Mouse (Mus musculus): ENCODE measurements at regions not wholly inside any gene's neighbourhood (a gene's known extent, or its start where the extent isn't known, plus 50 kb on each side); places are given as distances from the start of the nearest gene placed in this dataset.

DNA sequence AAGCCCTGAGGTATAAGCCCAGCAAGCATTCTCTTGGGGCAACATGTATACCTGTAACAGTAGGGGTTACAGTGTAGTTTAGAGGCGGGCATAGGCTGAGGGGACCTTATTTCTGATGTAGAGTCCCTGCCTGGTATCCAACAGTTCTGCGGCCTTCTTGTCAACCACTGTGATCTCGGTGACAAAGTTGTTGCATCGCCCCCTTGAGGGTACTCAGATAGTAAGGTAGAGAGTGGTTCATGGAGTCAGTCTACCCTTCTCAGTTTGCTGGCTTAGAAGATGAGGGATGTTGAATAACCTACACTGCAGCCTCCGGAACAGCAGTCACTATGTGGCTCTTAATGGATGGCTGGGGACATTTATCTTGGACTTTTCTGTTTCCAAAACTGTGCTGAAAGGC lies 1168.3 kb upstream of the A1bg start:
- H3K9me3 ChIP-seq (ENCODE audit: control insufficient read depth, insufficient read depth, low read depth, low read length), result no peaks in the 10 kb centered on the region
- H3K36me3 ChIP-seq (ENCODE audit: control insufficient read depth, insufficient read depth, low read length, poor library complexity, severe bottlenecking), result no peaks in the 10 kb centered on the region
- peak overlapping the region; percentile 97; the same call in 1 of the 2 replicates for H3K27ac ChIP-seq (ENCODE audit: insufficient read depth, low read depth, low read length, poor library complexity, severe bottlenecking)
- no peak for DNase-seq (ENCODE audit: low read depth, low spot score)
- no peak overlapping the region; the same call in 1 of the 2 replicates for H3K9ac ChIP-seq (ENCODE audit: insufficient read depth, low read depth, low read length, poor library complexity, severe bottlenecking)
- peaks cover 40 to 42% of the 10 kb centered on the region in 2 experiments for H3K4me1 ChIP-seq (ENCODE audit: control insufficient read depth in 2 of 2, insufficient read depth in 2 of 2, low read length in 2 of 2, poor library complexity in 1 of 2)
- in situ Hi-C loops (cut with MboI; ENCODE audit: low sequenced_read_pairs in 2 of 2, unreplicated experiment in 2 of 2), result no loop called here
- H3K4me3 ChIP-seq (ENCODE audit: insufficient read depth in 1 of 2, low read depth in 1 of 2, low read length in 2 of 2, poor library complexity in 1 of 2, severe bottlenecking in 1 of 2), result no peak overlapping the region
- TF ChIP-seq ZC3H11A (IDR thresholded peaks at IDR 0.05; ENCODE audit: borderline replicate concordance, low read depth, low read length) (no peak), ZNF384 (IDR thresholded peaks at IDR 0.05; ENCODE audit: low read depth, low read length) (no peak), MAFK (IDR thresholded peaks at IDR 0.05; ENCODE audit: insufficient read depth, low read depth, low read length) (no peak), CHD2 (IDR thresholded peaks at IDR 0.05; ENCODE audit: low read depth, low read length) (no peak), HCFC1 (IDR thresholded peaks at IDR 0.05; ENCODE audit: borderline replicate concordance, insufficient read depth, low read length) (no peak)

DNA sequence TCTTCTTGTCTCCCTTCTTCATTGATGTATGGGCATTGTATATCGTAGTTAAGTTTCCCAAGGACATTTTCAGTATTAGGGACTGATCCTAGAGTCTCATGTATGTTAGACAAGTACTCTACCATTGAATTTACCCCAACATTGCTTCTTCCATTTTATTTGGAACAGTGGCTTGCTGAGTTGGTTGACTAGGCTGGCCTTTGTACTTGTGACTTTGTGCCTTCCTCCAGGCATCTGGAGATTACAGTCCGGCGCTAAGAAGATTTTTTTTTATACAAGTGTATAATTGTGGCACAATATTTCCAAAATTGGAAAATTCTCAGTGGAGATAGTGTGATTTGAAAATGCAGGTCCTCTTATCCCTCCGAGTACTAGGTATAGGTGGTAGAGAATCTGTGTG lies 1165.5 kb upstream of the A1bg start:
- in situ Hi-C loops (cut with MboI; ENCODE audit: low sequenced_read_pairs in 2 of 2, unreplicated experiment in 2 of 2), result no loop called here
- Histone ChIP-seq H3K4me1 (ENCODE audit: control insufficient read depth in 2 of 2, insufficient read depth in 2 of 2, low read length in 2 of 2, poor library complexity in 1 of 2) (peaks cover 37 to 39% of the 10 kb centered on the region in 2 experiments), H3K27ac (ENCODE audit: insufficient read depth, low read depth, low read length, poor library complexity, severe bottlenecking) (no peak overlapping the region; the same call in 1 of the 2 replicates), H3K9me3 (ENCODE audit: control insufficient read depth, insufficient read depth, low read depth, low read length) (no peaks in the 10 kb centered on the region), H3K36me3 (ENCODE audit: control insufficient read depth, insufficient read depth, low read length, poor library complexity, severe bottlenecking) (no peaks in the 10 kb centered on the region; the same call in 1 of the 2 replicates), H3K4me3 (ENCODE audit: insufficient read depth in 1 of 2, low read depth in 1 of 2, low read length in 2 of 2, poor library complexity in 1 of 2, severe bottlenecking in 1 of 2) (no peak overlapping the region), H3K9ac (ENCODE audit: insufficient read depth, low read depth, low read length, poor library complexity, severe bottlenecking) (no peak overlapping the region)
- no peak for DNase-seq (ENCODE audit: low read depth, low spot score)
- TF ChIP-seq ZNF384 (IDR thresholded peaks at IDR 0.05; ENCODE audit: low read depth, low read length) (no peak), CHD2 (IDR thresholded peaks at IDR 0.05; ENCODE audit: low read depth, low read length) (no peak), MAFK (IDR thresholded peaks at IDR 0.05; ENCODE audit: insufficient read depth, low read depth, low read length) (no peak), HCFC1 (IDR thresholded peaks at IDR 0.05; ENCODE audit: borderline replicate concordance, insufficient read depth, low read length) (no peak), ZC3H11A (IDR thresholded peaks at IDR 0.05; ENCODE audit: borderline replicate concordance, low read depth, low read length) (no peak)

DNA sequence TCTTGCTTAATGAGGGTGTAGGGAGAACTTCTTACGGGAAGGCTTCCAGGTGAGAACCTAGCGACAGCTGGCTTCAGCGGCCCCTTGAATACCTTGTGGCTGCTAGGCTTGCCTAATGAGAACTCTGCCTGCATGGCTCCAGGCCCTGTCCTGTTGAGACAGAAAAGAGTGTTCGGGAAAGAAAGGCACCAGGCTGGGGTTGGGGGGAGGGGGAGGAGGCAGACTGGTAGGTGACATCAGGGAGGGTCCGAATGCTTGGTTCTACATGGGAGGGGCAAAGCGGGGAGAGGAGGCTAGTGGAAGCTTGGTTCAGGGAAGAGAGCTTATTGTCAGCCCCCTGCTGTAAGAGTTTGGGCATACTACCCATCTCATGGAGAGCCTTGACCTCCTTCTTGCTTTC lies 1164.9 kb upstream of the A1bg start:
- TF ChIP-seq ZC3H11A (IDR thresholded peaks at IDR 0.05; ENCODE audit: borderline replicate concordance, low read depth, low read length) (no peak), CHD2 (IDR thresholded peaks at IDR 0.05; ENCODE audit: low read depth, low read length) (no peak), HCFC1 (IDR thresholded peaks at IDR 0.05; ENCODE audit: borderline replicate concordance, insufficient read depth, low read length) (no peak), MAFK (IDR thresholded peaks at IDR 0.05; ENCODE audit: insufficient read depth, low read depth, low read length) (no peak), ZNF384 (IDR thresholded peaks at IDR 0.05; ENCODE audit: low read depth, low read length) (no peak)
- Histone ChIP-seq H3K4me1 (ENCODE audit: control insufficient read depth in 2 of 2, insufficient read depth in 2 of 2, low read length in 2 of 2, poor library complexity in 1 of 2) (peaks cover 36 to 41% of the 10 kb centered on the region in 2 experiments), H3K4me3 (ENCODE audit: insufficient read depth in 1 of 2, low read depth in 1 of 2, low read length in 2 of 2, poor library complexity in 1 of 2, severe bottlenecking in 1 of 2) (peak overlapping the region; percentile 28), H3K9me3 (ENCODE audit: control insufficient read depth, insufficient read depth, low read depth, low read length) (no peaks in the 10 kb centered on the region), H3K36me3 (ENCODE audit: control insufficient read depth, insufficient read depth, low read length, poor library complexity, severe bottlenecking) (no peaks in the 10 kb centered on the region; the same call in 1 of the 2 replicates), H3K27ac (ENCODE audit: insufficient read depth, low read depth, low read length, poor library complexity, severe bottlenecking) (peak overlapping the region; percentile 76), H3K9ac (ENCODE audit: insufficient read depth, low read depth, low read length, poor library complexity, severe bottlenecking) (peak overlapping the region; percentile 4; the same call in 1 of the 2 replicates)
- DNase-seq (ENCODE audit: low read depth, low spot score), result no peak
- in situ Hi-C loops (cut with MboI; ENCODE audit: low sequenced_read_pairs in 2 of 2, unreplicated experiment in 2 of 2), result no loop called here

DNA sequence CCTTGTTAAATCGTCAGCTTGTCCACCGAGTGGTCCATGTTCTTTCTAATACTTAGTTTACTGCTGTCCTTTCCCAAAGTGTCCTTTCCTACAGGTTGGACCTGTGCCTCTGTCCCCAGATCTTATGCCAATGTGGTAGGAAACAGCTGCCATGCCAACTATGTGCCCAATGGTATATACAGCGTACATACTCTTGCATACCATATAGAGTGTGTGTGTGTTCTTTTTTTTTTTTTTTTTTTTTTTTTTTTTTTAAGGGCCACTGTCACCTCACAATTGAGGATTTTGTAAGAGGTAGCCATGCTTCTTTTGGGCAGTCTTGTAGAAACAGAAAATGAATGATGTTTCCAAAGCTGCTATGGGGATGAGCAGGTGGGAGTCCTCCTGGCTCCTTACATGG lies 1163.2 kb upstream of the A1bg start:
- TF ChIP-seq ZC3H11A (IDR thresholded peaks at IDR 0.05; ENCODE audit: borderline replicate concordance, low read depth, low read length), result no peak
- TF ChIP-seq CHD2 (IDR thresholded peaks at IDR 0.05; ENCODE audit: low read depth, low read length), result no peak
- no peak for TF ChIP-seq MAFK (IDR thresholded peaks at IDR 0.05; ENCODE audit: insufficient read depth, low read depth, low read length)
- TF ChIP-seq HCFC1 (IDR thresholded peaks at IDR 0.05; ENCODE audit: borderline replicate concordance, insufficient read depth, low read length), result no peak
- no peak for TF ChIP-seq ZNF384 (IDR thresholded peaks at IDR 0.05; ENCODE audit: low read depth, low read length)
- peaks cover 28 to 37% of the 10 kb centered on the region in 2 experiments for H3K4me1 ChIP-seq (ENCODE audit: control insufficient read depth in 2 of 2, insufficient read depth in 2 of 2, low read length in 2 of 2, poor library complexity in 1 of 2)
- H3K9ac ChIP-seq (ENCODE audit: insufficient read depth, low read depth, low read length, poor library complexity, severe bottlenecking), result no peak overlapping the region
- no peak overlapping the region for H3K4me3 ChIP-seq (ENCODE audit: insufficient read depth in 1 of 2, low read depth in 1 of 2, low read length in 2 of 2, poor library complexity in 1 of 2, severe bottlenecking in 1 of 2)
- DNase-seq (ENCODE audit: low read depth, low spot score), result no peak
- no peaks in the 10 kb centered on the region for H3K9me3 ChIP-seq (ENCODE audit: control insufficient read depth, insufficient read depth, low read depth, low read length)
- in situ Hi-C loops (cut with MboI; ENCODE audit: low sequenced_read_pairs in 2 of 2, unreplicated experiment in 2 of 2), result no loop called here
- no peaks in the 10 kb centered on the region; the same call in 1 of the 2 replicates for H3K36me3 ChIP-seq (ENCODE audit: control insufficient read depth, insufficient read depth, low read length, poor library complexity, severe bottlenecking)
- no peak overlapping the region; the same call in 1 of the 2 replicates for H3K27ac ChIP-seq (ENCODE audit: insufficient read depth, low read depth, low read length, poor library complexity, severe bottlenecking)

Data from ES-E14 (cell line).